Mouse (Mus musculus) limb, embryonic 11.5 days (tissue): Measurements from ENCODE around the gene Vps41. TPM values are rescaled to one million over a fixed set of nuclear protein-coding genes. Genes with fewer than 3 reads are reported as not detected.

Source experiments
- ATAC-seq: fragments of 200-750 bp; cut with Nextera tagmentation; 2 replicates; pipeline ENCODE4 v1.8.0; 2017; ENCODE audit warnings: low read depth; ENCODE audit not compliant: insufficient number of reproducible peaks, low FRiP score, low TSS enrichment
- DNase-seq: peaks from one replicate; pipeline ENCODE4 v3.0.0-alpha.2; 2015; ENCODE audit warnings: low spot score
- H3K27ac ChIP-seq: fragments of 300-500 bp; sonication (generic); replicated peaks from 2 replicates; pipeline ENCODE4 v1.5.1; 2014; ENCODE audit warnings: low read depth, mild to moderate bottlenecking, low read length
- H3K27me3 ChIP-seq: fragments of 300-500 bp; sonication (generic); 2 replicates; pipeline ENCODE4 v1.6.1; 2014; ENCODE audit warnings: mild to moderate bottlenecking, low read length, mixed read lengths; ENCODE audit not compliant: control insufficient read depth, insufficient read depth
- H3K36me3 ChIP-seq: fragments of 300-500 bp; sonication (generic); 2 replicates; pipeline ENCODE4 v1.6.1; 2014; ENCODE audit warnings: mild to moderate bottlenecking, low read length, moderate library complexity, mixed read lengths; ENCODE audit not compliant: control insufficient read depth, insufficient read depth
- H3K4me1 ChIP-seq: fragments of 300-500 bp; sonication (generic); 2 replicates; pipeline ENCODE4 v1.6.1; 2014; ENCODE audit warnings: low read length, mixed read lengths; ENCODE audit not compliant: control insufficient read depth, insufficient read depth
- H3K4me2 ChIP-seq: fragments of 300-500 bp; sonication (generic); 2 replicates; pipeline ENCODE4 v1.6.1; 2014; ENCODE audit warnings: low read depth, mild to moderate bottlenecking, moderate library complexity; ENCODE audit not compliant: severe bottlenecking
- H3K4me3 ChIP-seq: fragments of 300-500 bp; sonication (generic); 2 replicates; pipeline ENCODE4 v1.5.1; 2014; ENCODE audit warnings: low read depth, low read length
- H3K9ac ChIP-seq: fragments of 300-500 bp; sonication (generic); 2 replicates; pipeline ENCODE4 v1.6.1; 2014; ENCODE audit warnings: mild to moderate bottlenecking, low read length
- H3K9me3 ChIP-seq: fragments of 300-500 bp; sonication (generic); 2 replicates; pipeline ENCODE4 v1.6.1; 2016; ENCODE audit warnings: low read length; ENCODE audit not compliant: control insufficient read depth
- WGBS: fragments of 180-500 bp; shearing (Covaris S2); extraction: QIAGEN DNeasy Blood & Tissue Kit; methylation state at CpG from one replicate; pipeline ENCODE4 v1.1.7; 2014; 5-methylcytosine and 5-hydroxymethylcytosine counted together
- polyA plus RNA-seq: library from polyadenylated mRNA; unstranded; fragments of >200 nt; fragmentation: Nextera tagmentation; extraction: Ambion mirVana; gene quantifications from 2 replicates; pipeline ENCODE4 v1.2.1, GENCODE M21; 2014

Gene Vps41
- polyA plus RNA-seq, 1 experiment from 2014 or later = 70.4 TPM

GRCm38 (mm10) chr13:18800434-18800833 lies 83.3 kb downstream of the Vps41 start:
- 57% methylated on average over 3 of the region's 3 CpGs for WGBS
- H3K9me3 ChIP-seq = no peaks in the 10 kb centered on the region
- H3K4me1 ChIP-seq = no peaks in the 10 kb centered on the region
- H3K36me3 ChIP-seq = no peaks in the 10 kb centered on the region
- no peaks in the 10 kb centered on the region for H3K27me3 ChIP-seq
- no peak overlapping the region for H3K27ac ChIP-seq
- no peak for DNase-seq
- no peak overlapping the region for H3K4me3 ChIP-seq
- no peak for ATAC-seq
- no peak overlapping the region for H3K9ac ChIP-seq
- H3K4me2 ChIP-seq = no peak overlapping the region

- Histone ChIP-seq H3K9me3 (no peaks in the 10 kb centered on the region), H3K4me3 (no peak overlapping the region), H3K4me1 (no peaks in the 10 kb centered on the region), H3K27me3 (no peaks in the 10 kb centered on the region), H3K36me3 (no peaks in the 10 kb centered on the region), H3K9ac (no peak overlapping the region), H3K27ac (no peak overlapping the region), H3K4me2 (no peak overlapping the region)
- no peak for ATAC-seq
- DNase-seq = no peak
- WGBS = 85% methylated on average over 4 of the region's 4 CpGs
Observed at GRCm38 (mm10) chr13:18809465-18809864, 92.4 kb downstream of the Vps41 start.

- no peak overlapping the region for H3K9ac ChIP-seq
- no peak; the same call in 1 of the 2 replicates for ATAC-seq
- 26% methylated on average over 11 of the region's 11 CpGs for WGBS
- peak; percentile 85 for DNase-seq
- no peaks in the 10 kb centered on the region for H3K9me3 ChIP-seq
- H3K4me3 ChIP-seq = no peak overlapping the region
- H3K36me3 ChIP-seq = no peaks in the 10 kb centered on the region
- H3K4me1 ChIP-seq = no peaks in the 10 kb centered on the region
- no peak overlapping the region for H3K4me2 ChIP-seq
- H3K27ac ChIP-seq = no peak overlapping the region
- no peaks in the 10 kb centered on the region for H3K27me3 ChIP-seq
Observed at GRCm38 (mm10) chr13:18809978-18810675, 93.0 kb downstream of the Vps41 start.

GRCm38 (mm10) chr13:18824420-18825123 lies 107.5 kb downstream of the Vps41 start:
- Histone ChIP-seq H3K4me3 (no peak overlapping the region), H3K4me1 (no peaks in the 10 kb centered on the region), H3K27me3 (no peaks in the 10 kb centered on the region), H3K36me3 (no peaks in the 10 kb centered on the region; the same call in 1 of the 2 replicates), H3K9me3 (no peaks in the 10 kb centered on the region), H3K4me2 (no peak overlapping the region), H3K27ac (no peak overlapping the region), H3K9ac (no peak overlapping the region)
- no peak for ATAC-seq
- WGBS = 83% methylated on average over 10 of the region's 10 CpGs
- DNase-seq = no peak

GRCm38 (mm10) chr13:18827029-18827428 lies 109.9 kb downstream of the Vps41 start:
- 90% methylated on average over 10 of the region's 10 CpGs for WGBS
- DNase-seq (no peak), ATAC-seq (no peak)
- Histone ChIP-seq H3K36me3 (no peaks in the 10 kb centered on the region; the same call in 1 of the 2 replicates), H3K9me3 (no peaks in the 10 kb centered on the region), H3K9ac (no peak overlapping the region), H3K27me3 (no peaks in the 10 kb centered on the region), H3K4me3 (no peak overlapping the region), H3K4me2 (no peak overlapping the region), H3K27ac (no peak overlapping the region), H3K4me1 (no peaks in the 10 kb centered on the region)

GRCm38 (mm10) chr13:18830486-18830885 lies 113.4 kb downstream of the Vps41 start:
- 84% methylated on average over 3 of the region's 3 CpGs for WGBS
- Histone ChIP-seq H3K9ac (no peak overlapping the region), H3K4me1 (no peaks in the 10 kb centered on the region), H3K27me3 (no peaks in the 10 kb centered on the region), H3K36me3 (no peaks in the 10 kb centered on the region; the same call in 1 of the 2 replicates), H3K27ac (no peak overlapping the region), H3K4me2 (no peak overlapping the region), H3K9me3 (no peaks in the 10 kb centered on the region), H3K4me3 (no peak overlapping the region)
- no peak for DNase-seq
- no peak for ATAC-seq

- Histone ChIP-seq H3K27me3 (no peaks in the 10 kb centered on the region), H3K4me2 (no peak overlapping the region), H3K9me3 (no peaks in the 10 kb centered on the region), H3K36me3 (no peaks in the 10 kb centered on the region), H3K4me3 (no peak overlapping the region), H3K4me1 (no peaks in the 10 kb centered on the region), H3K27ac (no peak overlapping the region), H3K9ac (no peak overlapping the region)
- WGBS = 97% methylated on average over 4 of the region's 4 CpGs
- ATAC-seq = no peak
- DNase-seq = no peak
Observed at GRCm38 (mm10) chr13:18839231-18839630, 122.1 kb downstream of the Vps41 start.

- 62% methylated on average over 4 of the region's 4 CpGs for WGBS
- DNase-seq (no peak), ATAC-seq (no peak)
- H3K4me1 ChIP-seq = no peaks in the 10 kb centered on the region
- H3K27ac ChIP-seq = no peak overlapping the region
- H3K27me3 ChIP-seq = no peaks in the 10 kb centered on the region
- no peaks in the 10 kb centered on the region for H3K9me3 ChIP-seq
- no peak overlapping the region for H3K4me3 ChIP-seq
- no peaks in the 10 kb centered on the region for H3K36me3 ChIP-seq
- H3K9ac ChIP-seq = no peak overlapping the region
- H3K4me2 ChIP-seq = no peak overlapping the region
Observed at GRCm38 (mm10) chr13:18840366-18840765, 123.3 kb downstream of the Vps41 start.
